Mouse (Mus musculus) liver, embryonic 16.5 days (tissue): ENCODE data around the gene Ptpn21. TPM values are rescaled to one million over a fixed set of nuclear protein-coding genes. Genes with fewer than 3 reads are reported as not detected.
A peak's percentile ranks its signal among the peaks of the same experiment; 100 is the strongest.

Experiments used
- ATAC-seq: fragments of 200-750 bp; cut with Nextera tagmentation; 2 replicates; pipeline ENCODE4 v1.8.0; 2017; ENCODE audit warnings: low read depth, mild to moderate bottlenecking, moderate number of reproducible peaks, moderate library complexity
- H3K27ac ChIP-seq: fragments of 300-500 bp; sonication (generic); 2 replicates; pipeline ENCODE4 v1.5.1; 2014; ENCODE audit warnings: mild to moderate bottlenecking, low read length
- H3K27me3 ChIP-seq: fragments of 300-500 bp; sonication (generic); 2 replicates; pipeline ENCODE4 v1.6.1; 2014; ENCODE audit warnings: low read depth, low read length, mixed read lengths; ENCODE audit not compliant: control insufficient read depth, insufficient read depth
- H3K36me3 ChIP-seq: fragments of 300-500 bp; sonication (generic); 2 replicates; pipeline ENCODE4 v1.6.1; 2014; ENCODE audit warnings: mild to moderate bottlenecking; ENCODE audit not compliant: control insufficient read depth, insufficient read depth
- H3K4me1 ChIP-seq: fragments of 300-500 bp; sonication (generic); 2 replicates; pipeline ENCODE4 v1.6.1; 2014; ENCODE audit warnings: low read depth, low read length, mixed read lengths; ENCODE audit not compliant: control insufficient read depth
- H3K4me2 ChIP-seq: fragments of 300-500 bp; sonication (generic); 2 replicates; pipeline ENCODE4 v1.6.1; 2014; ENCODE audit warnings: low read depth, low read length, mixed read lengths
- H3K4me3 ChIP-seq: fragments of 300-500 bp; sonication (generic); 2 replicates; pipeline ENCODE4 v1.5.1; 2014; ENCODE audit warnings: low read depth, mild to moderate bottlenecking, low read length
- H3K9ac ChIP-seq: fragments of 300-500 bp; sonication (generic); 2 replicates; pipeline ENCODE4 v1.6.1; 2014; ENCODE audit warnings: low read depth, low read length
- H3K9me3 ChIP-seq: fragments of 300-500 bp; sonication (generic); replicated peaks from 2 replicates; pipeline ENCODE4 v1.6.1; 2016; ENCODE audit warnings: low read length; ENCODE audit not compliant: control insufficient read depth
- WGBS: fragments of 180-500 bp; shearing (Covaris S2); extraction: QIAGEN DNeasy Blood & Tissue Kit; methylation state at CpG from one replicate; pipeline ENCODE4 v1.1.7; 2014; ENCODE audit not compliant: insufficient replicate concordance; 5-methylcytosine and 5-hydroxymethylcytosine counted together
- polyA plus RNA-seq: library from polyadenylated mRNA; unstranded; fragments of >200 nt; fragmentation: Nextera tagmentation; extraction: Ambion mirVana; gene quantifications from 2 replicates; pipeline ENCODE4 v1.2.1, GENCODE M21; 2015

The Ptpn21 gene
- polyA plus RNA-seq, 1 experiment from 2014 or later, result 2.9 TPM

DNA sequence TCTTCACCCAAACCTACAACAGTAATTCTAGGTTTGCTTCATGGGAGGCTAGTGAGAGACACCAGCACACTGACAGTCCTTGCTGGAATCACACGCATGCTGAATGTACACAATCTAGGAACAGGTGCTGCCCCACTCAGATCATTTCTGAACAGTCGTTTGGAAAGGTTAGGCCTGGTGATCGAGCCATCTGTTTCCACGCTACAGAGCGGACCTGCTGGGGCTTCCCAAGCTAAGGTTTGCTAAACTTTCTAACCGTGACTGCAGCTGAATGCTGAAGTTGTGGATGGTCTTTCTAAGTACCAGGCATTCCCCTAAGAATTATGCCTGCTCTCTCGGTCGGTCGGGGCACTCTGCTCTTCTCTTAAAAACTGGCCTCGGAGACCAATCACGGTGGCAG is 6.5 kb downstream of the Ptpn21 start:
- peaks cover 13% of the 10 kb centered on the region for H3K4me1 ChIP-seq
- H3K9me3 ChIP-seq, result no peaks in the 10 kb centered on the region
- no peaks in the 10 kb centered on the region for H3K36me3 ChIP-seq
- no peak overlapping the region for H3K27ac ChIP-seq
- peaks cover 8% of the 10 kb centered on the region for H3K27me3 ChIP-seq
- H3K9ac ChIP-seq, result no peak overlapping the region
- WGBS, result 72% methylated on average over 11 of the region's 11 CpGs
- H3K4me3 ChIP-seq, result no peak overlapping the region
- no peak overlapping the region for H3K4me2 ChIP-seq
- no peak for ATAC-seq

DNA sequence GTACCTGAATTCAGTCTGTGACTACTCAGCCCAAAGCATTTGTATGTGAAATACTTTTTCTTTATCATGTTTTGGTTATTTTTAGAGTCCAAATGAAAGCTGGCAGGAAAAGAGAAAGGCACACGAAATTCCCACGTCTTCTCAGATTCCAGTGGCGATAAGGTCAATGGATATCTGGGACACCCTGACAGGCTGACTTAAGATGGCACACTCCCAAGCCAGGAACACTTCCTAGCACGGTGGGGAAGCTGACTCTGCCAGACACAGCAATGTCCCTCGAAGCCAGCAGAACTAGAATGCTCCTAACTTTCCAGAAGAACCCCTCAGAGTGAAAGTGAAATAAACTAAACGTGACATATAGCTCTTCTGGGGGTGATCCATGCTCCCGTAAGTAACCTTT is 10.0 kb downstream of the Ptpn21 start:
- no peak overlapping the region for H3K4me2 ChIP-seq
- H3K4me3 ChIP-seq, result no peak overlapping the region
- no peaks in the 10 kb centered on the region; the same call in 1 of the 2 replicates for H3K4me1 ChIP-seq
- no peak overlapping the region for H3K9ac ChIP-seq
- no peak for ATAC-seq
- no peaks in the 10 kb centered on the region for H3K27me3 ChIP-seq
- WGBS, result 59% methylated on average over 7 of the region's 7 CpGs
- no peaks in the 10 kb centered on the region for H3K9me3 ChIP-seq
- H3K27ac ChIP-seq, result no peak overlapping the region
- H3K36me3 ChIP-seq, result no peaks in the 10 kb centered on the region

DNA sequence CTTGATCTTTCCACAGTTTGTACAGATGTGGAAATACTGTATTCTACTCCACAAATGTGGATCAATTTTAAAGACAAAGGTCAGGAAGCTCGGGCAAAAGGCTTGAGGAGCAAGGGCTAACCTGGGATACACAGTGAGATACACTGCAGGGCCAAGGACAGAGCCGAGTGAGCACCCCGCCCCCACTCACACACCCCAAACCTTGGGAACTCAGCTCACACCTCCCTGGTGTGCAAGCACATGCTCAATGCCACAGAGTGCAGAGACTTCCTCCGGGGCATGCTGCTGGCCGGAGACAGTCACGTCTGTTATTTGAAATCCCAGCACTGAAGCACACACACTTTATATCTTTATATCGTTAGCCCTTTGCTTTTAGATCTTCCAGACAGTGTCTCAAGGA is 11.1 kb downstream of the Ptpn21 start:
- Histone ChIP-seq H3K4me2 (no peak overlapping the region), H3K9me3 (no peaks in the 10 kb centered on the region), H3K9ac (no peak overlapping the region), H3K27me3 (no peaks in the 10 kb centered on the region), H3K36me3 (no peaks in the 10 kb centered on the region), H3K4me1 (no peaks in the 10 kb centered on the region; the same call in 1 of the 2 replicates), H3K4me3 (no peak overlapping the region), H3K27ac (no peak overlapping the region)
- ATAC-seq, result peak; percentile 42; the same call in 1 of the 2 replicates
- 63% methylated on average over 7 of the region's 7 CpGs for WGBS

DNA sequence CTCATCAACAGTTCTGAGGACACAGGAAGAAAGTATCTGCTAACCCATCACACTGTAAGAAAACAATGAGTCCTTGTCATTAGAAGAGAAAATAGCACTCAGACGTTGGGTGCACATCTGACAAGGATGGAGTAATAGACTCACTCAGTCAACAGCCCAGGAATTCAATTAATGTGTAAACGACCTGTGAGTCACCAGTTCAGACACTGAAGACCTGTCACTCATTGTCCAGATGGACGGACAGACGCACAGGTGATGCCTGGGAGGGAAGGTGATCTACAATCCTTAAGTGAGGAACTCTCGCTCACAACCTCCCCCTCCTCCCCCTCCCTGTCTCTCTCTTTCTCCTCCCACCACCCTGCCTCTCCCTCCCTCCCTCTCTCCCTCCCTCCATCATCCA is 12.2 kb downstream of the Ptpn21 start:
- H3K4me3 ChIP-seq, result no peak overlapping the region
- H3K4me1 ChIP-seq, result no peaks in the 10 kb centered on the region; the same call in 1 of the 2 replicates
- no peak overlapping the region for H3K27ac ChIP-seq
- no peaks in the 10 kb centered on the region for H3K36me3 ChIP-seq
- no peak overlapping the region for H3K4me2 ChIP-seq
- no peaks in the 10 kb centered on the region for H3K27me3 ChIP-seq
- 47% methylated on average over 5 of the region's 5 CpGs for WGBS
- no peak overlapping the region for H3K9ac ChIP-seq
- peak; percentile 60; the same call in 1 of the 2 replicates for ATAC-seq
- no peaks in the 10 kb centered on the region for H3K9me3 ChIP-seq

DNA sequence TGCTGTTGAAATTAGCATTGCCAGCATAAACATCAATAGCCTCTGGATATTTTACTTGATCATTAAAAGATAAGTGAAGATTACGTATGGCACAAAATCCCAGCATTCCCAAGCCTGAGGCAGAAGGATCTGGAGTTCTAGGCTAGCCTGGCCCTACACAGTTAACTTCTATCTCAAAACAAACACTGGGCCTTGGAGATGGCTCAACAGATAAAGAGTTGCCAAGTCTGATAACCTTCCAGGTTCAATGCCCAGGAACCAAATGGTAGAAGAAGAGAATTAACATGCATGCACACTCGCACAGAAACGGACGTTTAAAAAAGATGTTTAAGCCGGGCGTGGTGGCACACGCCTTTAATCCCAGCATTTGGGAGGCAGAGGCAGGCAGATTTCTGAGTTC is 13.0 kb downstream of the Ptpn21 start:
- Histone ChIP-seq H3K27ac (no peak overlapping the region), H3K9ac (no peak overlapping the region), H3K4me2 (no peak overlapping the region), H3K36me3 (no peaks in the 10 kb centered on the region), H3K4me3 (no peak overlapping the region), H3K27me3 (no peaks in the 10 kb centered on the region), H3K9me3 (no peaks in the 10 kb centered on the region), H3K4me1 (no peaks in the 10 kb centered on the region; the same call in 1 of the 2 replicates)
- no peak for ATAC-seq
- 75% methylated on average over 7 of the region's 7 CpGs for WGBS

DNA sequence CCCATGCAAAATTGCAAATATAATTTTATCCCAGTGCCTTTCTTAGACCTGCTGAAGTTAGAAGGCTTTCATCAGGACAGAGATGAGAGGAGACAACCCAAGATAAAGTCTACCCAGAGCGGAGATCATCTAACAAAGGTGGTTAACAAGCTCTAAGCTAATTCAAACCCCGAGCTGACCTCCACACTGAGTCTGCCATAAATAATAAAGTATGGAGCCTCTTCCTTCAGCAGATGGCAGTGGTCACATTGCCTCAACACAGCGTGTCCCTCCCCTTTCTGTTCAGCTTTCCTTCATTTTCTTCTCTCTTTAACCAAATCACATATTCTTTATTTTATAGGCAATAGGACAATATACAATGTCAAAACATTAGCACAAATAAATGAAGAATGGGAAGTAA is 16.2 kb downstream of the Ptpn21 start:
- 53% methylated on average over 3 of the region's 3 CpGs for WGBS
- H3K9me3 ChIP-seq, result no peaks in the 10 kb centered on the region

DNA sequence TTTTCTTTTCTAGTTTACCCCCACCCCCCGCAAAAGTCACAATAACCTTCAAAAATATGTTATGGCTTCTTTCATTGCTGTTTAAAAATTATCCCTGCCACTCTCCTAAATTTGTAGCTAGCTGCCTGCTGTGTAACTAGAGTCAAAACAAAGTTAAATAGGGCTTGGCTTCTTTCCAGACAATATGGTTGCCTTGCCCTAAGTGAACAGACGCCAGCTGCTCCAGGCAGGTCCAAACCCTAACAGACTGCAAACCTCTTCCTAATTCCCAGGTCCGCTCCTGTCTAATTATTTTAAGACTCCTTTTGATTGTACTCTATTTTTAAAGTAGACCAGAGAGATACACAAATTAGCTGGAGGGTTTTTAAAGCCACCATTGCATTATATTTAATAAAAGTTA is 16.6 kb downstream of the Ptpn21 start:
- WGBS, result 62% methylated on average over 3 of the region's 3 CpGs
- Histone ChIP-seq H3K36me3 (no peaks in the 10 kb centered on the region), H3K9me3 (no peaks in the 10 kb centered on the region), H3K4me1 (no peaks in the 10 kb centered on the region; the same call in 1 of the 2 replicates), H3K27me3 (no peaks in the 10 kb centered on the region), H3K9ac (no peak overlapping the region), H3K27ac (no peak overlapping the region), H3K4me2 (no peak overlapping the region), H3K4me3 (no peak overlapping the region)
- ATAC-seq, result no peak

More for the DNA sequence above, 16.2 kb downstream of the Ptpn21 start:
- Histone ChIP-seq H3K4me2 (no peak overlapping the region), H3K36me3 (no peaks in the 10 kb centered on the region), H3K27me3 (no peaks in the 10 kb centered on the region), H3K4me1 (no peaks in the 10 kb centered on the region; the same call in 1 of the 2 replicates), H3K27ac (no peak overlapping the region), H3K9ac (no peak overlapping the region), H3K4me3 (no peak overlapping the region)
- ATAC-seq, result no peak

DNA sequence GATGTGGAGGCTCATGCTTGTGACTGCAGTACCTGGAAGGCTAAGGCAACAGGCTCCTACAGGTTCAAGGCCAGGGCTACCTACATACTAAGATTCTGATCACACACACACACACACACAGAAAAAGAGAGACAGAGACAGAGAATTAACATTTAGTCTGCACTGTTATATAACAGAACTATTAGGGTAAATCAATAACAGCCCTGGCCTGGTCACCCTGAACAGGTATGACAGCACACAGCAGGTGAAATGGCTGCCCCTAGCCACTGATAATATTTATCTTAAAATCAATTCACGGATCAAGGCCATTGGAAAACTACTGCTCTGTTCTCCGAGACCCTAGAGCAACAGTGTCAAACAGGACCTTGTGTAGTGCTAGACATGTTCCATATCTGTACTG is 21.1 kb downstream of the Ptpn21 start:
- Histone ChIP-seq H3K27me3 (no peaks in the 10 kb centered on the region), H3K36me3 (no peaks in the 10 kb centered on the region), H3K4me2 (no peak overlapping the region), H3K4me1 (no peaks in the 10 kb centered on the region; the same call in 1 of the 2 replicates), H3K27ac (no peak overlapping the region), H3K9me3 (no peaks in the 10 kb centered on the region), H3K9ac (no peak overlapping the region), H3K4me3 (no peak overlapping the region)
- WGBS, result 48% methylated on average over 2 of the region's 2 CpGs
- peak; percentile 19; the same call in 1 of the 2 replicates for ATAC-seq

DNA sequence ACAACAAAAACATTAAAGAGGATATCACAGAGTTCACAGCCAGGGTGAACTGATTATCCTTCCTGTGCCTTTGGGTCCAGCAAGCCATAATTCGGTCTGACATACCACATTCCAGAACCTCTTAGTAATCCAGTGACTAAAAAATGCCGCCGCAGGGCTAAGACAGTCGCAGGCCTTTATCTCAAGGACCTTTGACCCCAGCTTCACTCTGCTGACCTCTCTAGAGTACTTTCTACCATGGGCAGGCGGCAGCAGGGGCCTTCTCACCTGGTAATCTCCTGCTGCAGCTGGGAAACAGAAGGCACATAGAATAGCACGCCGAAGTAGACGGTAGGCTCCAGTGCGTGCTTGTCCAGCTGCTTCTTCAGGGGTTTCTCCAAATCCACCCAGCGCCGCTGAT is 22.4 kb downstream of the Ptpn21 start:
- 54% methylated on average over 11 of the region's 11 CpGs for WGBS

More for the DNA sequence above, 22.4 kb downstream of the Ptpn21 start:
- H3K27me3 ChIP-seq, result no peaks in the 10 kb centered on the region
- ATAC-seq, result peak; percentile 60
- H3K27ac ChIP-seq, result peak overlapping the region; percentile 29; the same call in 1 of the 2 replicates
- H3K4me3 ChIP-seq, result no peak overlapping the region
- H3K9ac ChIP-seq, result no peak overlapping the region
- no peak overlapping the region for H3K4me2 ChIP-seq
- H3K4me1 ChIP-seq, result no peaks in the 10 kb centered on the region; the same call in 1 of the 2 replicates
- no peaks in the 10 kb centered on the region for H3K9me3 ChIP-seq
- no peaks in the 10 kb centered on the region for H3K36me3 ChIP-seq
